Mouse (Mus musculus): ENCODE data around the gene Atl2. TPM values are rescaled to one million over a fixed set of nuclear protein-coding genes. Genes with fewer than 3 reads are reported as not detected.

The Atl2 gene
- polyA plus RNA-seq, 1 experiment from 2014 or later = 30.8 TPM

DNA sequence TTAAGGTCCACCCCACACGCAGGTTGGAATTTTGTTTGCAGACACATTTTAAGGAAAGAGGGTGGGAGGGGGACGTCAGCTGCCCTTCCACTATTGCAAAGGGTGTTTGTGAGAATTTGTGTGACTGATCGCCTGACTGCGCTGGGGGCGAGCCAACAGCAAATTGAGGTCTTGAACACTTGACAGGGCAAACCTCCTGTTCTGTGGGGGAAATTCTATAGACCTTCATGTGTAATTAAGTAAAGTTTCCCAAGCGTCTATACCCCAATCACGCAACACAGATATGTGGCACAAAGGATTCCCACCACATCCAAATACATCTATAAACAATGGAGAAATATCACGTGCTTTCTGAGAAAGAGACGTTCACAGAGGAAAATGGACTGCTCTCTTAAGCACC is 85.5 kb downstream of the Atl2 start:
- 76% methylated on average over 9 of the region's 9 CpGs for WGBS
- Histone ChIP-seq H3K4me1 (replicated peaks) (no peaks in the 10 kb centered on the region), H3K4me2 (replicated peaks) (no peak overlapping the region), H3K9ac (replicated peaks) (no peak overlapping the region), H3K36me3 (no peaks in the 10 kb centered on the region), H3K4me3 (replicated peaks) (no peak overlapping the region), H3K9me3 (no peaks in the 10 kb centered on the region), H3K27me3 (peaks cover 11% of the 10 kb centered on the region; the same call in 1 of the 2 replicates), H3K27ac (no peak overlapping the region)
- no peak for ATAC-seq

DNA sequence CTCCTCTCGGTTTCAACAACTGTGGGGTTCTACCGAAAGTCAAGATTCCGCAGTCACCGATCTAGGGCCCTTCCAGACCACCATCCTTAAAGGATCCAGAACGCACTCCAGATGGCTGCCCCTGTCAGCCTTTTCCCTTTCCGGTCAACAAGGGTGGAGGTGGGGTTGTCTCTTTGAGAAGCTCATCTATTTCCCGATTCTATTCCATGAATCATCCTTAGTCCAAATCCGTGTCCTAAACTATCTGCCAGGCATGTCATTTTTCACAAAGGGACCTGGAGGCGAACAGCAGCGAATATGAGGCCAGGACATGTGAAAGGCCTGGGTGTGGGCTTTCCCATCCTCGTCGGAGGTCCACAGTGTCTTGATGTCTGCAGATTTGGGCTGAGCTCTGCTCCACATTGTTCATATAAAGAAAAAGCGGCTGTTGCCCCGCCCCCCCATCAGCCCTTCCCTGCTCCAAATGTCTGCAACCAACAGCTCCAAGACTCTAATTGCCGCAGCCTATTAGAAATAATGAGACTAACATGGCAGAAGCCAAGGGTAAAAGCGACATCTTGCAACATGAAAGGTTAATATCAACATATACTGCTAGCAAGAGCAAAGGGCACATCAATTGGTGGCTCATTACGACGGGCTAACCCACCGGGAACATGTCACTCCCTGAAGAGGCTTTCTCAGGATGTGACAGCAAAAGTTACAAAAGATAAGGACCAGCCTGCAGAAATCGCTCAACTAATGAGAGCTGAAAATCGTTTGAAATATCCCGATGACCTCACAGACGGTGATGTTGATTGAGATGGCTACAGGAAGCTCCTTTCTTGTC is 86.2 kb downstream of the Atl2 start:
- no peak overlapping the region for H3K4me2 ChIP-seq (replicated peaks)
- whole genome bisulfite sequencing = 71% methylated on average over 23 of the region's 23 CpGs
- H3K4me3 ChIP-seq (replicated peaks) = no peak overlapping the region
- no peaks in the 10 kb centered on the region for H3K9me3 ChIP-seq
- no peak overlapping the region for H3K27ac ChIP-seq
- no peak overlapping the region for H3K9ac ChIP-seq (replicated peaks)
- H3K36me3 ChIP-seq = no peaks in the 10 kb centered on the region
- peaks cover 4% of the 10 kb centered on the region; the same call in 1 of the 2 replicates for H3K27me3 ChIP-seq
- ATAC-seq = peak; percentile 67
- H3K4me1 ChIP-seq (replicated peaks) = no peaks in the 10 kb centered on the region

DNA sequence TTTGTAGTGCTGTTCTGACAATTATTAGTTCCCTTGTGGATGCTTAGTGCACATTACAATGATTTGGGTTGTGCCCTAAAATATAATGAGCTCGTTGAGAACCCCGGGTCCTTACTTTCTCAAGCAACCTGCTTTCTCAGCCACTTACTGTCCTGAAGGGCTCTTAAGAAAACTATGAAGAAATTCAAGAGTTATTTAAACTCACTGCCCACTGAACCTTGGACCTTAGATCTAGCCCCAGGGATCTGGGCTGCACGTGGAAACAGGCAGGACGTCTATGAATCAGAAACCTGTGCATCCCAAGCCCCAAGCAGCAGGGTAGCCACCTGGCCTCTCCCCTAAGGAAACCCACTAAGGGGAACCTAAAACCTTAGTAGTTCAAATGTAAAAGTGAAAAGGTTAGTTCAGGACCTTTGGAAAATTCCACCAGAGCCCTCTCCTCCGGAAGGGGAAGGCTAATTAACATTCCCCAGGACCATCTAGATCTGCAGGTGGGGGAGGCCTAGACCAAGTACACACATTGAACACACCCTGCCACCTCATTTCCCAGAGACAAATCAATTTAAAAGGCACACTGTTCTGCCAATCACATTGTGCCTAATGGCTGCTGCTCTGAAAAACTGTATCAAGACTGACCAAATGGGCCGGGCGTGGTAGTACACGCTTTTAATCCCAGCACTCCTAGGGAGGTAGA is 88.5 kb downstream of the Atl2 start:
- Histone ChIP-seq H3K9ac (replicated peaks) (no peak overlapping the region), H3K4me2 (replicated peaks) (no peak overlapping the region), H3K27me3 (0 out of 2 replicates have a peak, but pooled peaks cover 3% of the 10 kb centered on the region), H3K36me3 (no peaks in the 10 kb centered on the region), H3K9me3 (no peaks in the 10 kb centered on the region), H3K27ac (no peak overlapping the region), H3K4me1 (replicated peaks) (no peaks in the 10 kb centered on the region), H3K4me3 (replicated peaks) (no peak overlapping the region)
- WGBS = 79% methylated on average over 8 of the region's 8 CpGs
- no peak for ATAC-seq

DNA sequence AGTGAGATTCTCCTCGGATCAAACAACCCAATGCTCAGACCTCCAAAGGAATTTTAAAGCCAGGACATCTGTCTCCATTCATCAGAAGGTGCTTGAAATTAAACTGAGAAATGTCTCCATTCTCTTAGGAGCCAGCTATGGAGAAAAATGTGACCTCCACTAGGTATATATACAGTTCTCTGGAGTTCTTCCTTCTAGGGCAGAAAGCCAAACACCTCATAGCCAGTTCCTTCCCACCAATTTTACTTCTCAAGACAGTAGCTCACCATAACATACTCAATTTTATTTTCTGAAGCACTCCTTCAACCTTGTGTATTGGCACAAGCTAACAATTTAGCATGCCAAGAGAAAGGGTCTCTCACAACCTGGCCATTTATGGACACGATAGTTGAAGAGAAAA is 91.2 kb downstream of the Atl2 start:
- H3K36me3 ChIP-seq = no peaks in the 10 kb centered on the region
- H3K4me3 ChIP-seq (replicated peaks) = no peak overlapping the region
- WGBS = 74% methylated on average over 2 of the region's 2 CpGs
- H3K9me3 ChIP-seq = no peaks in the 10 kb centered on the region
- no peak overlapping the region for H3K27ac ChIP-seq
- no peaks in the 10 kb centered on the region for H3K4me1 ChIP-seq (replicated peaks)
- H3K9ac ChIP-seq (replicated peaks) = no peak overlapping the region
- 0 out of 2 replicates have a peak, but pooled peaks cover under 1% of the 10 kb centered on the region for H3K27me3 ChIP-seq
- H3K4me2 ChIP-seq (replicated peaks) = no peak overlapping the region
- ATAC-seq = no peak

DNA sequence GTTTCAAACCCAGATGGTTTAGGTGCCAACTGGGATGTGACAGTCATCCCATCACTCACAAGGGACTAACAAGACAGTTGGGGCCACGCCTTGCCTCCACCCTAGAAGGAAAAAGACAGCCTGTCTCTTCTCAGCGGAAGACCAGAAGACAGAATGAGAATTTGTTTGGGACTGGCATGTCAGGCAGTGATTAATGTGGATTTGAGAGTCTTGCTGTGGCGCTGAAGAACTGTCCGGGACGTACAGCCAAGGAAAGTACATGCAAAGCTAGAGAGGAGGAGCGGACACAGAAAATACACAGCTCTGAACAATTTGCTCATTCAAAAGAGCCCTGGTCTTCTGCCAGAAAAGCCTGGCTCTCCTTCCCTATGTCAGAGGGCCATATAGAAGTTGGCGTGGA is 93.9 kb downstream of the Atl2 start:
- Histone ChIP-seq H3K9ac (replicated peaks) (no peak overlapping the region), H3K9me3 (no peaks in the 10 kb centered on the region), H3K36me3 (no peaks in the 10 kb centered on the region), H3K4me3 (replicated peaks) (no peak overlapping the region), H3K27ac (no peak overlapping the region), H3K4me2 (replicated peaks) (no peak overlapping the region), H3K27me3 (no peaks in the 10 kb centered on the region), H3K4me1 (replicated peaks) (no peaks in the 10 kb centered on the region)
- ATAC-seq = no peak
- 89% methylated on average over 7 of the region's 7 CpGs for WGBS

DNA sequence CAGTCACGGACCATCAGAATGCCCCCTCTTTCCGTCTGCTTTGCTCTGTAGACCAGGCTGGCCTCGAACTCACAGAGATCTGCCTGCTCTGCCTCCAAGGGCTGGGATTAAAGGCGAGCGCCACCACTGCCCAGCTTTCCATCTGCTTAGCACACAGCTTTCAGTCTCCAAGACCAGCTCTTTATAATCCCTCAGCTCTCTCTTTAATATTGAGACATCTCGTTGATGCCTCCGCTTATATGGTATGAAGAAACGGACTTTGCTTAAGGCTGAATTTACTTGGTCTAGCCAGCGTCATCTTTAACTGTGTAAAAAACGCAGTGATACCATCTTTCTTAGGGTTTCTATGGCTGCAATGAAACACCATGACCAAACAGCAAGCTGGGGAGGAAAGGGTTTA is 97.1 kb downstream of the Atl2 start:
- Histone ChIP-seq H3K36me3 (no peaks in the 10 kb centered on the region), H3K4me3 (replicated peaks) (no peak overlapping the region), H3K4me1 (replicated peaks) (no peaks in the 10 kb centered on the region), H3K9ac (replicated peaks) (no peak overlapping the region), H3K4me2 (replicated peaks) (no peak overlapping the region), H3K9me3 (no peaks in the 10 kb centered on the region), H3K27me3 (no peaks in the 10 kb centered on the region), H3K27ac (no peak overlapping the region)
- ATAC-seq = no peak
- WGBS = 92% methylated on average over 10 of the region's 10 CpGs

Other genes with a start within 250 kb of the Atl2 start
- 4.9 and 5.2 TPM in 2 replicates for gene Cyp1b1, start 181.1 kb downstream of the Atl2 start, polyA plus RNA-seq (2015; fragmentation: Nextera tagmentation; extraction: Ambion mirVana)
- gene Hnrnpll, start 166.2 kb upstream of the Atl2 start, polyA plus RNA-seq (2015; fragmentation: Nextera tagmentation; extraction: Ambion mirVana) = 70.2 and 76.7 TPM in 2 replicates
- gene Galm, start 231.3 kb upstream of the Atl2 start, polyA plus RNA-seq (2015; fragmentation: Nextera tagmentation; extraction: Ambion mirVana) = 2.5 and 2.6 TPM in 2 replicates